Mouse (Mus musculus): ENCODE data around the gene Usp49.
"Not testable (repeated sequence)": the region's sequence is repeated elsewhere in the genome, so short reads cannot be mapped to it uniquely, and the experiment has no call there.

Gene Usp49

DNA sequence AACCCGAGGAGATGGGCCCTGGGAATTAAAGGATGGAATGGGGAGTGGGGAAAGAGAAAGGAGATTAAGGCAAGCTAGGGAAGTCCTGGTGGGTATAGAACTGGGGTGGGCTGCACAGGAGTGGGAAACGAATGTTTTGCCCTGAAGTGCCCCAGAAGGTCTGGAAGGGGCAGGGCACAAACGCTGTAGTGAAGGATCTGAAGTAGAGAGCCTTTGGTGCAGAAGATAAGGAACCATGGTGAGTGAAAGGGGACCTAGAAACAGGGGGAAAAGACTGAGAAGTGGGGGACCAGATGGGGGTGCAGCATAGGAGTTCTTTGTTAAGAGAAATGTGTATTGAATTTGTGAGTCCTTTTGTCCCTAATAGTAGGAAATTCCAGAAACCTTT lies at the start of gene Usp49:
TSS of gene Usp49 (plus strand) at position 13 of the 388 bp plus-strand sequence.
- in situ Hi-C loops (cut with MboI; ENCODE audit: low sequenced_read_pairs) = no loop called here

DNA sequence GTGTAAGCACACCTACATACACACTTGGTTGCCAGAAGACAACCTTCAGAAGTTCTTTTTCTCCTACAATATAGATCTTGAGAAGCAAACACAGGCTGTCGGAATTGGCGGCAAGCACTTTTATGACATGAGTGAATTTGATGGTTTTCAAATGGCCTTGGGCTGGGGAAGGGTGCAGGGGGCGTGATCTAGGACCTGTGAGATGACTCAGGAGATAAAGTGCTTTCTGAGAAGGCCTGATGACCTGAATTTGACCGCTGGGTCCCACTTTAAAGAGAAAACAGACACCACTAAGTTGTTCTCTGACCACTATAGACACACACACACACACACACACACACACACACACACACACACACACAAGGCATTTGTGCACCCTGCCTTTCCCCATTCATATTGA lies 49.5 kb upstream of the Usp49 start:
- in situ Hi-C loops (cut with MboI; ENCODE audit: low sequenced_read_pairs) = no loop called here

DNA sequence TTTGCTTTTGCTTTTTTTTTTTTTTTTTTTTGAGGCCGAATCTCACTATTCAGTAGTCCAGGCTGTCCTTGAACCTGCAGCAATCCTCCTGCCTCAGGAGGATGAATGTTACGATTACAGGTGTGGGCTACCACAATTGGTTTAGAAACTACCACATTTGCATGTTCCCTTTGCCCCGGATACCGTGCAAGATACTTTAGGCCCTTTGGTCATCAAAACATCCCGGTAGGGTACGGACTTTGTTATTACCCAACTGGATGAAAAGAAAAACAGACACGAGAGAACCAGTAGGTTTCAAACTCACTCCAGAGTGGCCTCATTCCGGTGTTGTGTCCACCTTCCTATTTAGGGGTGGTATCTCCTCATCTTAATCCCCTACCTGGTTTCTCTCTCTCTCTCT lies 42.0 kb upstream of the Usp49 start:
- in situ Hi-C loops (cut with MboI; ENCODE audit: low sequenced_read_pairs) = no loop called here

DNA sequence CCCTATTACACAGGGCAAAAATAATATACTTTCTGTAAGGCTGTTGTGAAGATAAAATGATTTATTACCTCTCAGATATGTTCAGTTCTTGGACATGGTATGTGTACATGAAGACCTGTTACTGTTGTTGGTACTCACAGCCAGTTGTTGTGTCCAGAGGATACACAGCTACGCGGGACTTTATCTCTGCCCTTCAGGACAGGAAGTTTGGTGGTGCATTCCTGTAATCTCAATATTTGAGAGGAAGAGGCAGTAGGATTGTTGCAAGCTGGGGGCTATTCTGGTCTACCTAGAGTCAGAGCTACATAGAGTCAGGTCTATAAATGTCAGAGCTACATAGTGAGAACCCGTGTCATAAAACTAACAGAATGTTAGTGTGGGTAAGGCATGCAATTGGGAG lies 39.4 kb upstream of the Usp49 start:
- in situ Hi-C loops (cut with MboI; ENCODE audit: low sequenced_read_pairs) = no loop called here

DNA sequence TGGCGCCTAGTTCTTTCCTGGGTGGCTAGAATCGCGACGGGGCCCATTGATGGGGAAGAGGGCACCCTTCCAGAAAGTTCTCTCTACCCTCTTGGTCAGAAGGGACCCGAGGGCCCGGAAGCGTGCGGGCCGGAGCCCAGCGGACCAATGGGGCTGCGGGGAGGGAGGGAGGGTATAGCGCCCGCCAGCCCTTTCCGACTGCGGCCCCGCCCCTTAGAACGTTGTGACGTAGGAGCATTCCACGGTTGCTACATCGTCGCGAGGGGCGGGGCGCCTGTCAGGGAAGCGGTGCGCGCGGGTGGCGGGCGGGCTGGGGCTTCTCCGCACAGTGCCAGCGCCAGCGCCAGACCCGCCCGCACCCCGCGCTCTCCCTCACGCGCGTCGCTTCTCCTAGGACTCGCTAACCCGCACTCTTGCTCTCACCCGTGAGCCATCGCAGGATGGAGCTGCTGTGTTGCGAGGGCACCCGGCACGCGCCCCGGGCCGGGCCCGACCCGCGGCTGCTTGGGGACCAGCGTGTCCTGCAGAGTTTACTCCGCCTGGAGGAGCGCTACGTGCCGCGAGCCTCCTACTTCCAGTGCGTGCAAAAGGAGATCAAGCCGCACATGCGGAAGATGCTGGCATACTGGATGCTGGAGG lies 37.2 kb upstream of the Usp49 start:
- in situ Hi-C loops (cut with MboI; ENCODE audit: low sequenced_read_pairs) = no loop called here

DNA sequence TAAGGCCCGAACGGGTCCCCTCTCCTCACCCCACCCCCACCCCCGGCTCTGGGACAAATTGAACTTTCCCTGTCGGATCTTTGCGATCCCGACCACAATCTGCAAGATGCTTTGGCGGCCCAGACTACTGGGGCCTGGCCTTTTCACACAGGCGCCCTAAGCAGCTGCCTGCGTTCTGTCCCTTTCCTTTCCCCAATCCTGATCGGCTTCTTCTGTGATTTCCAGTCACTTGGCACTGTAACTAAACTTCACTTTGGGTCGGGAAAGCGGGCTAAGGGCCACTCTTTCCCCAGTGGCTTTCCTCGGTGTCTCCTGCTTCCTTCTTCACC lies 36.7 kb upstream of the Usp49 start:
- in situ Hi-C loops (cut with MboI; ENCODE audit: low sequenced_read_pairs) = no loop called here

DNA sequence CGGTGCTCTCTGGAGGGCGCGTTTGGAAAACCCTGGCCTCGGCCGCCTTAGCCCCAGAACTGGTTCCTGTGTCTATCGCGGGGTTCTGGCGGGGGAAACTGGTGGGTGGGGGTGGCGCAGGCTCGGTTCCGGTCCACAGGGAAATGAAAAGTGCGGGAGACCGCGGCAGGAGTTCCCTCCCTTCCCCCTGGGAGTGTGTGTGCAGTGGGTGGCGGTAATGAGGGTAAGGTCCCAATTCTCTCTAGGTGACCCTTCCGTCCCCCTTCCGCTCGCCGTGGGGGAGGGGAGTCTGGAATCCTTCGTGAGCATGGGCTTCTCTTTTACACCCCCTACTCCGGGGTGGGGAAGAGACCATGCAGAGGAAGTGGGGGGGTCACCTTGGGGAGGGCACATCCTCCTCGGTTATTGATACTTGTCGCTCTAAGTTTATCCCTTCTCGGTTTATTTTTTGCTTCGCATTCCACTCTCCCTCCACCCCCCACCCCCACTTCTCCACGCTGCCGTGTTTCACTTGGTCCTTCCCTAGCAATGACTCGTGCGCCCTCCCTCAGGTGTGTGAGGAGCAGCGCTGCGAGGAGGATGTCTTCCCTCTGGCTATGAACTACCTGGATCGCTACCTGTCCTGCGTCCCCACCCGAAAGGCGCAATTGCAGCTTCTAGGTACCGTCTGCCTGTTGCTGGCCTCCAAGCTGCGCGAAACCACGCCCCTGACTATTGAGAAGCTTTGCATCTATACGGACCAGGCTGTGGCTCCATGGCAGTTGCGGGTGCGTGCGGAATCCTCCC lies 36.1 kb upstream of the Usp49 start:
- in situ Hi-C loops (cut with MboI; ENCODE audit: low sequenced_read_pairs) = no loop called here

DNA sequence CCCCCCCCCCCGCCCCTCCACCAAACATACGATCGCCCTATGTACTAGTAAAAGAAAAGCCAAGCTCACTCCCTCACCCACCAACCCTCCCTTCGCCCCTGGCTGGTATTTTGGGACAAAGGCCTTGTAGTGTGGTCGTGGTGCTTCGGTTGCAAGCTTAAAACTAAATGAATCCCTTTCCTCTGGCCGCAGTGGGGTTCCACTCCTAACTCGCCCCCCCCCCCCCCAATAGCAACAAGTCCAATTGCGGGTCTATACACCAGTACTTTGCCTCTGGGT lies 35.6 kb upstream of the Usp49 start:
- in situ Hi-C loops (cut with MboI; ENCODE audit: low sequenced_read_pairs) = no loop called here

DNA sequence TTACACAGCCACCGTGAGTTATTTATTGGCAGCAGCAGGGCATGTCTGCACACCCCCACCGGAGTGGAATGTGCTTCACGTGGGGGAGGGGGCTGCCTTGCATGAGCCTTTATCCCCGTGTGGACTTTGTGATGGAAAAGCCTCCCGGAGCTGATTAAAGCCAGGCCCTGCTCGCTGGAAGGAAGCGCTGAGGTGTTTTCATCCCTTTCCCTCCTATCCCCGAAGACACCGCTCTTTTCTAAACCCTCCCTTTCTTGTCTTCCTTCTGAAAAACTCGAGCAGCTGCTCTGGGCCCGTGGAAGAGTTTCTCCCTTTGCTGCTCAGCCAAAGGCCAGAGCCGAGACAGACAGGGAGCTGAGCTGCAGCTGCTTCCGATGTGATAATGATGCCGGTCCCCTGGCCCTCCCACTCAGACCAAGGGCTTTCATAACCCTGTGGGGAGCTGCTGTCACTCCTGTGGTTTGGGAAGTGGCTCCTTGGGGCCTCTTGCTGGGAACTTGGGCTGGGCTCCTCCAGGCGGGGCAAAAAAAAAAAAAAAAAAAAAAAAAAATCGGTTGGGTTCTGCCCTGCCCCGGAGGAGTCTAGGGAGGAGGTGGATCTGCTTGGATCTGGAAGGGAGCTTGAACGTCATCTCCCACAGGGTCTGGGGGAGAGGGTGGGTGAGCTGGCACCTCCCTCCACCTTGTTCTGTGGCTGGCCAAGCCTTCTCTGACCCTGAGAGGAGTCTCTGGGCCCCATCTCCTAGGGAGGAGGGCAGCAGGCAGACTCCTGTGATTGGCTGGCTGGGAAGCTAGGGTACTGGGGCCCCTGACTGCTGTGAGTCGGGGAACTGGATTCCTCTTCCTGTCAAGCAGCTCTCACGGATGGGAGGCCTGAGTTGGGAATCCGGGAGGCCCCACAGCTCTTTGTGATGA lies 35.0 kb upstream of the Usp49 start:
- in situ Hi-C loops (cut with MboI; ENCODE audit: low sequenced_read_pairs) = no loop called here

DNA sequence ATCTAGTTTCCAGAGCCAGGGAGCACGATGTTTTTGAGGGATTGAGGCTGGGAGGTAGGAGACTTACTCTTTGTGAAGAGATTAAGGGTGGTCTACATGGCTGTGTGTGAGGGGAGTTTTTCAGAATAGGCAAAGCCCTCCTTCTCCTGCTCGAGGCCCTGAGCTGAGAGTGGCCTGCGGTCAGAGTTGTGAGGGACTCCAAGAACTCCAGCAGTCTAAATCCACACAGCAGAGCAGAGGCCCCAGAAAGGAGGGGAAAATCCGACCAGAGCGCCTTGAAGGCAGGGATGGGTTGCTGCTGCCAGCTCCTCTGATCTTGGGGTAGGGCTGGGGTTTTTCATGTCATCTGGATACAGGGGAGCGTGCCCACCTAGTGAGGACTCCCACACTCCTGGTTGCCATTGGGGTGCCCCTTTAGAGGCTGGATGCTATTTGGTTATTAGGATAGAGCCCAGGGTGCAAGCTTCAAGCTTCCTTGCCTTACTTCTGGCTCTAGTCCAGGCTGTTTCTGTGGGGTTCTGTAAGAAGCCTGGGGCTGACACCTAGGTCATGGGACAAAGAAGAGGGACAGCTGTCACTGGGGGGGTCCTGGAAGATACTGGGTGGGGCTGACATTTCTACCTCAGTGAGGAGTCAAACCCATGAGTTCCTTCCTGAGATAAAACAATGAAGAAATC lies 34.2 kb upstream of the Usp49 start:
- in situ Hi-C loops (cut with MboI; ENCODE audit: low sequenced_read_pairs) = no loop called here

DNA sequence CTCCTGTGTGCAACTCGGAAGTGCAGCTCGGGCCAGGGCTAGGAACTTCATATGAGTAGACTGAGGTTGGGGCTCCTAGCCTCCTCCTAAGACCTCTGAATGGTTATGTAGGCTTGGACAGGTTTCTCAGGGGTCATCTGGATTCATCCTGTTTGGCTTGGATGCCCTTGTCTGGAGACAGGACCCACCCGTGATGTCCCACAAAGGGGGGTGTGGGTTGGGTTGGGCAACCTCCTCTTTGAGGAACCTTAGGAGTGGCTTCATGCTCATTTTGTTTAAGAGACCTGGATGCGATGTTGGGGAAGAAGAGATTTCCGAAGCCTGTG lies 33.7 kb upstream of the Usp49 start:
- in situ Hi-C loops (cut with MboI; ENCODE audit: low sequenced_read_pairs) = no loop called here

DNA sequence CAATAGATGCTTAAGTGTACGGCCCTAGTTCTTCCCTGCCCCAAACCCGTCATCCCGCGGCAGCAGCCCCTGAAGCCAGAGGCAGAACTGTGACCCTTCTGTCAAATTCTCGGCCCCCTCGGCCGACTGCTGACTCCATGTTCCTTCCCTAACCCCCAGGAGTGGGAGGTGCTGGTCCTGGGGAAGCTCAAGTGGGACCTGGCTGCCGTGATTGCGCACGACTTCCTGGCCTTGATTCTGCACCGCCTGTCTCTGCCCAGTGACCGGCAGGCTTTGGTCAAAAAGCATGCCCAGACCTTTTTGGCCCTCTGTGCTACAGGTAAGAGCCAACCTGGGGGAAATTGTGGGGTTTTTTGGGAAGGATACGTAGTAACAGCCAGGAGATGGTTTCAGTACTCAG lies 33.2 kb upstream of the Usp49 start:
- in situ Hi-C loops (cut with MboI; ENCODE audit: low sequenced_read_pairs) = no loop called here

DNA sequence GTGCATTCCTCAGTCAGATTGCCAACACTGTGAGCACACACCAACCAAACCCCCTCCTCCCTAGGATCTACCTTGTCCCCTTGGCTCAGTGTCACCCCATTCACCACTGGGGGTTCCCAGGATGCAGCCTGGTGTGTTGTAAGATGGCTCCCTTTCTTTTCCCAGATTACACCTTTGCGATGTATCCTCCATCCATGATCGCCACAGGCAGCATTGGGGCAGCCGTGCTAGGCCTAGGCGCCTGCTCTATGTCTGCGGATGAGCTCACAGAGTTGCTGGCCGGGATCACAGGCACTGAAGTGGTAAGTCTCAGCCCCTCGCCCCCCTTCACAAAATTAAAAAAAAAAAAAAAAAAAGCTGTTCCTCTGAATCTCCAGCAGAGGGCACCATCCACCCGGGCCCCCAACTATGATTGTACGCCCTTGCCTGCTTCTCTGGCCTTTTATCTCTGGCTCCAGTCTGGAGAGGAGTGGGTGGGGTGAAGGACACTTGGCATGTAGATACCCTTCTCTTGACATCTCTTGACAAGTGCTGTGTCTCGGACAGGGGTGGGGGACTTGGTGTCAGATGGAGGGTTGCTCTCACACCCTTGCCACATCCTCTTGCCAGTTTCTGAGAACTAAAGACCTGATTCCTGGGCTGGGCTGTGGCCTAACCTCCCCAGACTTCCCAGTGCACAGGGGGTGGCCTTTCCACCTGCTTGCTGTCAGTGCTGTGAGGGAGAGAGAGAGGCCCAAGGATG lies 32.5 kb upstream of the Usp49 start:
- in situ Hi-C loops (cut with MboI; ENCODE audit: low sequenced_read_pairs) = no loop called here

DNA sequence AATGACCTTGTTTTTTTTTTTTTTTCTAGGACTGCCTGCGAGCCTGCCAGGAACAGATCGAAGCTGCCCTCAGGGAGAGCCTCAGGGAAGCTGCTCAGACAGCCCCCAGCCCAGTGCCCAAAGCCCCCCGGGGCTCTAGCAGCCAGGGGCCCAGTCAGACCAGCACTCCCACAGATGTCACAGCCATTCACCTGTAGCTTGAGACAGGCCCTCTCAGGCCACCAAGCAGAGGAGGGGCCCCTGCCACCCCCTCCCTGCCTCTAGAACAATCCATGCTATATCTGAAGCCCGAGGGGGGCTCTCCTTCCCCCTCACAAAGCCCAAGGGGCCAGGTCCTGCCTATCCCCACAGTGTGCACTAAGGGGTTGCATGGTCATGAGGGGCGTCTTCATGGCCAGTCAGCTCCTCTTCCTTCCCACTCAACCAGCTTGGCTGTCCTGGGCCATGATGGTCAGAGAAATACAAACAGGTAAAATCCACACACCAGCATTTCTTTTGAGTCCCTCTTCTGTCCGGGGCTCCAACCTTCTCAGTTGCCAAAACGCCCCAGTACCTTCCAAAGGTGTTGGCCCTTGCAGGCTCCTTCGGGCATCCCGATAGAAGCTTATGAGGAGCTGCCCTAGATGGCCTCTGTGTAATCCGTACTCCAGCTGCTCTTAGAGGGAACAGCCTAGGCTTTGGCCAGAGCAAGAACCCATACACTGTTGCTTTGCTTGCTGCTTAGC lies 31.7 kb upstream of the Usp49 start:
- in situ Hi-C loops (cut with MboI; ENCODE audit: low sequenced_read_pairs) = not testable (repeated sequence)

DNA sequence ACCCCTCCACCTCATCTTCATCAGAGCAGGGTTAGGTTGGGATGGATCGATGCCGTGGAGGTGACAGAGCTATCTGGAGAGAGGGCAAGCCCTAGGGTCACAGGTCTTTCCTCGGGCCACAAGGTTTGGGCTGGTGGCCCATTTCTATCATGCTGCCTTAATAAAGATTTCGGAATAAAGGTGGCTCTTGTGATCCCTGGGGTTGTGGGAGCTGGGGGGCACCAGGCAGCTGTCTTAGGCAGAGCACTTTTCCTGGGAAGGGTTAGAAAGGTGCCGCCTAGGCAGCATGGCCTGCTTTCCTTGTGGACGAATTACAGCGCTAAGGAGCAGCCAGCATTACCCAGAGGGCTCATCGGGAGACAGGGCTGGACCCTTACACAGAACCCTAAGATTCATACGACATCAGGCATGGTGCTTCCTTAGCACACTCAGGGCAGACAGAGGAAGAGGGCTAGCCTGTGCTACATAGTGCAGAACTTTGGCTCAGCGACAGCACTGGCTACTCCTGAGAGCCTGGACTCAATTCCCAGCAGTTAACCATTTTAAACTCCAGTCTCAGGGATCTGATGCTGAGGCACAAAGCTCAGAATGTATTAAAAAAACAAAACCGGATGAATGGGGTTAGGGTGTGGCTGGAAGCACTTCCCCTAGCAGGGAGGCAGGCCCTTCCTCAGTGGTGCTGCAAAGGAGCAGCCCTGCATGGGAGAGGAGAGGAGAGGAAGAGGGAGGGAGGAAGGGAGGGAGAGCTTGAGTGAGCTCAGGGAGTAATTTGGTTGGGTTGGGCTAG lies 30.8 kb upstream of the Usp49 start:
- in situ Hi-C loops (cut with MboI; ENCODE audit: low sequenced_read_pairs) = loop anchor here (5.0 kb wide), 1 partner anchor 87 kb away; no protein-coding TSS in a partner anchor

DNA sequence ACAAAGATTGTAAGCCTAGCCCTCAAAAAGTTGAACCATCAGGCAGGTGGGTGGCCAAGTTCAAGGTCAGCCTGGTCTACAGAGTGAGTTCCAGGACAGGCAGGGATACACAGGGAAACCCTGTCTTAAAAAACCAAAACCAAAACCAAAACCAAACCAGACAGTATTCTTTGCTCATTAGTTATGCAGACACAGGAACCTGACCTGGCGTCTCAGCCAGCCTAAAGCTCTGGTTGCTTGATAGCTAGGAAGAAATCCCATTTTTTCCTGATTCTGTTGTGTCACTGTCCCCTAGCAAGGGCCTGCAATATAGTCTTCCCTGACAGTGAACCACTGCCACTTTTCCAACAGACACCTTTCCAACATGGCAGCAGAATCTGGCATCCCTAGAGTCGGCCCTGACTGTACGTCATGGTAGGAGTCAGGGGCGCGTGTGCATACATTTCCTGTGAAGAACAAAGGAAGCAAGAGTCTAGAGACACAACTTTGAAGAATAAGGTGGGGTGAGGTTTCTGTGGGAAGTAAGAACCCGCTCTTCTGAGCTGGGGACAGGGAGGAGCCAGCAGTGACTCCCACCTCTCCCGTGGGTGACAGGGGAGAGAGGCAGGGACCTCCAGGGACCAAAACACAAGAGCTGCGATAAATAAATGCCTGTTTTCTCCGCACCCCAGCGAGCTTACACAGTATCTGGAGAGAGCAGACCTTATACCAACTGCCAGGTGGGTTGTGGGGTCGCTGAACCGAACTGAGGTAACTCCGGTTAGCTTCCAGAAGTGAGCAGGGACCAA lies 29.7 kb upstream of the Usp49 start:
- in situ Hi-C loops (cut with MboI; ENCODE audit: low sequenced_read_pairs) = loop anchor here (5.0 kb wide), 1 partner anchor 88 kb away; no protein-coding TSS in a partner anchor

DNA sequence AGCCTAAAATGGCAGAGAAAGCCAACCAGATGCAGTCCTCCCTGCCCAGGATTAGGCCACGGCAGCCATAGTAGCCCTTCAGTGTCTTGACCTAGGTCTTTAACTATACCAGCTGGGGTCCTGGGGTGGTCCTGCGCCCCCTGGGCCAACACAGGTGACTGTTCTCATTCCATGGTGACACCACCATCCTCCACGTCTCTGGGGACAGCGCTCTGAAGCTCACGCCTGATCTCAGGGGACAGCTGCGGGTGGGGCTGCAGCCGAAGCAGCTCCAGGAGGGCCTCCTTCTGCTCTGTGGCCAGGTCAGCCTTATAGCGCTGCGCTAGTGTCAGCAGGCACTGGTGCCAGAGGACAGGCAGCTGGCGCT lies 29.1 kb upstream of the Usp49 start:
- in situ Hi-C loops (cut with MboI; ENCODE audit: low sequenced_read_pairs) = loop anchor here (5.0 kb wide), 1 partner anchor 89 kb away; no protein-coding TSS in a partner anchor

DNA sequence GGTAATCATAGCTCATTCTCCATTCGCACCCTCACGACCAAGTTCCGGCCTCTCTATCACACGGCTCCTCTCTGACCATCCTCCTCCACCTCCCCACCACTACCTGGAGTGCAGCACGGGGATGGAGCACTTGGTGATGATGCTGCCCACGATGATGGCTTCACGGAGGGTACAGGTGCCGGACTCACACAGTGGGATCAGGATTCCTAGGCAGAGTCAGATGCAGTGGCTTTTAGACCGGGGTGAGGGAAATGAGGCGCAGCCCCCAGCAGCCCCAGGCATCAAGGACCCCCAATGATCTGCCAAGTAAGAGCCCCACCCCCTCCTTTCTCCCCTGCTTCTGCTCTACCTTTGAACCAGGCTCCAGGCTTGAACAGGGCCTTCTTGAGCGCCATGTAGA lies 28.2 kb upstream of the Usp49 start:
- in situ Hi-C loops (cut with MboI; ENCODE audit: low sequenced_read_pairs) = loop anchor here (5.0 kb wide), 1 partner anchor 90 kb away; no protein-coding TSS in a partner anchor

DNA sequence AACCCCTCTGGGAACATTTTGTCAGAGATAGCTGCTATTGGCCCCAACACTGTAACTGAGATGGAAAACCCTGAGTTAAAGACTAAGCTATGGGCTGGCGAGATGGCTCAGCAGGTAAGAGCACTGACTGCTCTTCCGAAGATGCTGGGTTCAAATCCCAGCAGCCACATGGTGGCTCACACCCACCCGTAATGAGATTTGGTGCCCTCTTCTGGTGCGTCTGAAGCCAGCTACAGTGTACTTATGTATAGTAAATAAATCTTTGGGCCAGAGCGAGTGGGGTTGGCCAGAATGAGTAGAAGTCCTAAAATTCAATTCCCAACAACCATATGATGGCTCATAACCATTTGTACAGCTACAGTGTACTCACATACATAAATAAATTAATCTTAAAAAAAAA lies 24.3 kb upstream of the Usp49 start:
- in situ Hi-C loops (cut with MboI; ENCODE audit: low sequenced_read_pairs) = no loop called here

Measured in CH12F3 (cell line).